Mouse (Mus musculus): ENCODE data around the gene Cdc7.

Gene Cdc7

DNA sequence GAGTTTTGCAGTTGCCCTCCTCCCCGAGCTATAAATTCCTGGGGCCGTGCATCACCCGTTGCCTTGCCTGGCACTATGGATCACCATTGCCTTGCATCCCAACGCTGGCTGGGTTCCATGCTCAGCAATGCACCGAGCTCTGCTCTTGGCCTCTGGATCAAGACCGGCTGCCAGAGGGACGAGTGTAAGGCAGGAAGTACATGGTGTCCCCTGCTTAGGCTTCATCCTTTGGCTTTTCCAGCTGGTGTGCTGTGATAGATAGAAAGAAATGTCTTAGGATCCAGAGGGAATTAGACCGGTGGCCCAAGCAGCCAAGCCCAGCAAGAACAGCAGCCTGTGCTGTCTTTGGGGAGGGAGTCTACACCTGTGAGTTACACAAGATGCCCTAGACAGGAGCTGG lies 61.7 kb downstream of the Cdc7 start:
- peak; percentile 69 for DNase-seq

DNA sequence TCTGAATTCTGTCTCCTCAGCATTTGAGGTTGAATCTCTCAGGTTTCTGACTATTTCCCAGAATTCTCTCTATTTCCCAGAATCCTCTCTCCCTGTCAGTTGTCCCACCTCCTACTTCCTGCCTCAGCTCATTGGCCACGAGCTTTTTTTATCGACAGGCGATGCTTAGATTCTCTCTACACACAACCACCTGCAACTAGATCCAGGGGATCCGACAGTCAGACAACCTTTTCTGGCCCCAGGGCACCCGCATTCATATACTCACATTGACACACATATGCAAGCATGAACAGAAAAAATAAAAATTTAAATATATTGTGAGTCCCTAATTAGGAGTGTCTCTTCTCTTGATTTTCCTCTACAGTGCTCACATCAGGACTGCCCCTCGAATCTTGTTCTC lies 63.5 kb downstream of the Cdc7 start:
- no peak for DNase-seq

DNA sequence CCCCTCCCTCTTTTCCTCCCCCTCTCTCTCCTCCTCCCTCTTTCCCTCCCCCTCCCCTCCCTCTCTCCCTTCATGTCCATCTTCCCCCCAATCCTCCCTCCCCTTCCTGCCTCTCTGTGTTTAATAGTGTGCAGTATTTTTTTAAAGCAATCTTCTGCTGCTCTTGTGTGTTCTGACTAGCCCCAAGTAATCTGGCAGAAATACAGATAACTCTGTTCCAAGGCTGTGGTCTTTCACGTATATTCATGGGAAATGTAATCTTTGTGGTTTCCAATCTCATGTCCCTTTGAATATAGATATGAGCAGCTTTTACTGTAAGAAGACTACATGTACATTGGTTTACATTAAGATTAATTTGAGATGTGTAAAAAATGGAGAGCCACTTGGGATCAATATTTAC lies 64.4 kb downstream of the Cdc7 start:
- no peak for DNase-seq

DNA sequence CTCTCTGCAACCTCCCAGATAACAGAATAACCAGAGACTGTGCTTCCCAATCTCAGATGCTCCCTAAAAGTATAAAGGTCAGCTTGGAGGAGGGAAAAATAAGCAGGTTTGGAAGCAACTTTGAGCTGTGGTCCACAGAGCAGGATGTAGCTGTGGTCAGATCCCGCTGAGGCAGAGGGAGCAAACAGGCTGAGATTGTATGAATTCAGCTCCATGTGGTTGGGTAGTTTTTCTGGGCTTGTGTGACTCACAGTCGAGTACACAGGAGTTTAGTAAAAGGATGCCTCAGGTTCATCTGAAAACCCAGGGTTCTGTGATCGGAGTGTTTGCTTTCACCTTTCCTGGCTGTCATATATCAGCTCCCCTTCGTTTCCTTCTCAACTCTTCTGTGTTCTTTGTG lies 65.7 kb downstream of the Cdc7 start:
- no peak for DNase-seq

DNA sequence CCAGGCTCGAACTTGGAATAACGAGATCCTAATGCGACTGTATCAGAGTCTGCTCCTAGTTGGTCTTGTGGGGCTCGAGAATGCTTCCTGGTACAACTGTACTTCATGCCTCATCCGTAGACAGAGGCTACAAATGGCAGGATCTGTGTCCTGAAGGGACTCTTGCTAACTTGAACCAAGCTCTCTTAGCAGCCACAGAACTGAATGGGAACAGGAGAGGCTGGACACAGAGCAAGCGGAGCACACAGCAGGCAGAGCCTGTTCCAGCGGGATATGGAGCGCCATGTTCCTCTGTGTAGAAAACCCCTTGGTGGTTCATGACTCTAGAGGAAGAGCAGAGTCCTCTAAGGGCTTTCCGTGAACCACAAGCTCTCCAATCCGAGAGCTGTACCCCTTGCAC lies 66.7 kb downstream of the Cdc7 start:
- DNase-seq = no peak
